Mouse (Mus musculus) adrenal gland, adult (tissue): Measurements from ENCODE around the gene Vasp.

Source experiments
- DNase-seq, 2 experiments: peaks; one replicate each; pipeline ENCODE4 v3.0.0; 2022 to 2023; ENCODE audit warnings: low spot score in 1 of 2; ENCODE audit not compliant: inconsistent age in 2 of 2

Vasp gene

GRCm38 (mm10) chr7:19271238-19272172, at the start of gene Vasp:
Gene Vasp (minus strand): TSS chr7:19271817.
- peak; percentile 89 to 97 for DNase-seq

- DNase-seq: no peak
Observed at GRCm38 (mm10) chr7:19320637-19321036, 49.0 kb upstream of the Vasp start.

GRCm38 (mm10) chr7:19319906-19320305, 48.3 kb upstream of the Vasp start:
- peak; percentile 97 to 98 for DNase-seq

GRCm38 (mm10) chr7:19319458-19319857, 47.8 kb upstream of the Vasp start:
- no peak for DNase-seq

GRCm38 (mm10) chr7:19318676-19319075, 47.1 kb upstream of the Vasp start:
- DNase-seq: no peak

GRCm38 (mm10) chr7:19318201-19318600, 46.6 kb upstream of the Vasp start:
- no peak for DNase-seq

- DNase-seq: peak in 1 of 2 experiments; percentile 74
Observed at GRCm38 (mm10) chr7:19316451-19317161, 45.0 kb upstream of the Vasp start.

GRCm38 (mm10) chr7:19314033-19314432, 42.4 kb upstream of the Vasp start:
- DNase-seq: no peak

GRCm38 (mm10) chr7:19311991-19312390, 40.4 kb upstream of the Vasp start:
- DNase-seq: no peak

- peak; percentile 95 to 98 for DNase-seq
Observed at GRCm38 (mm10) chr7:19309884-19310641, 38.4 kb upstream of the Vasp start, which contains the start of gene Fosb. Gene Fosb (minus strand): TSS chr7:19310051.

GRCm38 (mm10) chr7:19309278-19309883, 37.8 kb upstream of the Vasp start:
- peak in 1 of 2 experiments; percentile 76 for DNase-seq

- peak; percentile 97 to 99 for DNase-seq
Observed at GRCm38 (mm10) chr7:19308454-19309277, 37.0 kb upstream of the Vasp start.

- DNase-seq: peak; percentile 77 to 85
Observed at GRCm38 (mm10) chr7:19307739-19308453, 36.3 kb upstream of the Vasp start.

GRCm38 (mm10) chr7:19306819-19307738, 35.5 kb upstream of the Vasp start:
- peak in 1 of 2 experiments; percentile 61 for DNase-seq

- no peak for DNase-seq
Observed at GRCm38 (mm10) chr7:19305796-19306765, 34.5 kb upstream of the Vasp start.

GRCm38 (mm10) chr7:19305413-19305735, 33.8 kb upstream of the Vasp start:
- no peak for DNase-seq
